Mouse (Mus musculus): ENCODE measurements around the gene Mrpl18. TPM values are rescaled to one million over a fixed set of nuclear protein-coding genes. Genes with fewer than 3 reads are reported as not detected.
"Not testable (repeated sequence)": the region's sequence is repeated elsewhere in the genome, so short reads cannot be mapped to it uniquely, and the experiment has no call there.

Gene Mrpl18
- total and polyA plus RNA-seq, 3 experiments: 202 to 257 TPM; not detected in 1

DNA sequence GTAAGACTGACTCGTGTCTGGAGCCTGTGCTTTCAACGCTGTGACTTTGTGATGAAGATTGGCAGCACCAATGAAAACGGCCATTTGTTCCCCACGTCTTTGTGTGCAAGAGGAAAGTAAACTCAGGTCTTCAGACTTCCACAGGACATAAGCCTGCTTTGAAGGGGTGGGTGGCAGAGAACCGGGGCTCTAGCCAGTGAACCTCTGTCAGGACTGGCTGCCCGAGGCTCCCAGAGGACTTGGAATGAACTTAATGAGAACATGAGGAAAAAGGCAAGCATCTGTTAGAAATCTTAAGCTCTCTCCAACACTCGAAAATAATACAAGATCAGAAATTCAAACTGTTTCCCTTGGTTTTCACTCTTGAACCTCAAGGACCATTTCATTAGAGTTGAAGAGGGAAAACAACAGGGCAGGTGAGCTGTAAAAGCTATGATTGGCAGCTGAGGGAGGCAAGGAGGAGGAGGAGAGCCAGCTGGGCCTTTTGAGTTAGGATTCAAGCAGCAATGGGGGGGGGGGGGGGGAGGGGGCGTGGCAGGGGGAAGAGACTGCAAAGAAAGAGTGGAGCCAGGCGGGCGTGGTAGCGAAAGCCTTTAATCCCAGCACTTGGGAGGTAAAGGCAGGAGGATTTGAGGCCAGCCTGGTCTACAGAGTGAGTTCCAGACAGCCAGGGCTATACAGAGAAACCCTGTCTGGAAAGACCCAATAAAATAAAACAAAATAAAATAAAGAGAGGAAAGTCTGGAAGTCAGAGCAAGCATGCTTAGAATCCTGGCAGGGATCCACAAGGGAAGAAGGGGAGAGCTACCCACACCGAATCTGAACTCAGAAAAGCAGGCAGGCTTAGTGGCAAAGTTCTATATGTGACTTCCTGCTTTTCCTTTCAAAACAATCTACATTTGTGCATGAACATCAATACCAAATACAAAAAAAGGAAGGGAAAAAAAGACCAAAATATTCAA lies 12.5 kb downstream of the Mrpl18 start:
- TF ChIP-seq MAX (IDR thresholded peaks at IDR 0.05; ENCODE audit: low read length) (no peak), RAD21 (IDR thresholded peaks at IDR 0.05; ENCODE audit: low read depth, low read length) (no peak), CTCF (IDR thresholded peaks at IDR 0.05 in 2 of 3, conservative IDR thresholded peaks at IDR 0.05 in 1 of 3; ENCODE audit: control insufficient read depth in 1 of 3, insufficient read depth in 1 of 3, low read depth in 2 of 3, low read length in 3 of 3, poor library complexity in 1 of 3, severe bottlenecking in 1 of 3) (no peak)
- no peak overlapping the region for H3K27ac ChIP-seq (ENCODE audit: control insufficient read depth, low read depth, low read length)
- no peaks in the 10 kb centered on the region for H3K9me3 ChIP-seq (replicated peaks; ENCODE audit: insufficient read depth, low read length)
- H3K79me2 ChIP-seq (ENCODE audit: control insufficient read depth, insufficient read depth, low read length, poor library complexity): no peaks in the 10 kb centered on the region
- no peaks in the 10 kb centered on the region for H3K27me3 ChIP-seq (ENCODE audit: control insufficient read depth in 1 of 2, insufficient read depth in 2 of 2, low read length in 2 of 2)
- no peak overlapping the region for H3K4me3 ChIP-seq (ENCODE audit: control insufficient read depth in 1 of 2, insufficient read depth in 1 of 2, low read depth in 2 of 2, low read length in 2 of 2)
- H3K36me3 ChIP-seq (ENCODE audit: control insufficient read depth in 1 of 2, insufficient read depth in 2 of 2, low read length in 2 of 2): no peaks in the 10 kb centered on the region
- H3K4me1 ChIP-seq (ENCODE audit: control insufficient read depth in 1 of 2, insufficient read depth in 2 of 2, low read length in 2 of 2): no peaks in the 10 kb centered on the region
- no peak for DNase-seq (ENCODE audit: low read depth, low spot score)
- H3K9ac ChIP-seq (ENCODE audit: control insufficient read depth, low read depth, low read length, poor library complexity, severe bottlenecking): no peak overlapping the region

DNA sequence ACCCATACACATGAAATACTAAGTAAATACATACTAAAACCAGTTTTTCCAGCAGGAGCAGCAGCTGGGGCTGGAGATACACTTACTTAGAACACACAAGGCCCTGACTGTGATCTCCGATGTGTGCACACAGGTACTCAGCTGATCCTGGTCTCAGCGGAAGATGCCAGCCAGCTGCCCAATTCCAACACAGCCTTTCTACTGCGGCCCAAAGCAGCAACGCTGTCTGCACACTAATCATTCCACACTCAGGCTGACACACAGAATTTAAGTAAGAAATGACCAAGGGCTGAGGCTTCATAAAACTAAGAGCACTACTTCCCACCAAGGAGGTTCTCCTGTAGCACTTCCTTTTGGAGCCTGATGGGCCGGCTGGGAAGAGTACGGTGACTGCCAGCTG lies 13.9 kb downstream of the Mrpl18 start:
- Histone ChIP-seq H3K27ac (ENCODE audit: control insufficient read depth, low read depth, low read length) (no peak overlapping the region), H3K9ac (ENCODE audit: control insufficient read depth, low read depth, low read length, poor library complexity, severe bottlenecking) (no peak overlapping the region), H3K36me3 (ENCODE audit: control insufficient read depth in 1 of 2, insufficient read depth in 2 of 2, low read length in 2 of 2) (no peaks in the 10 kb centered on the region), H3K79me2 (ENCODE audit: control insufficient read depth, insufficient read depth, low read length, poor library complexity) (no peaks in the 10 kb centered on the region), H3K4me3 (ENCODE audit: control insufficient read depth in 1 of 2, insufficient read depth in 1 of 2, low read depth in 2 of 2, low read length in 2 of 2) (no peak overlapping the region), H3K27me3 (ENCODE audit: control insufficient read depth in 1 of 2, insufficient read depth in 2 of 2, low read length in 2 of 2) (no peaks in the 10 kb centered on the region), H3K9me3 (replicated peaks; ENCODE audit: insufficient read depth, low read length) (no peaks in the 10 kb centered on the region), H3K4me1 (ENCODE audit: control insufficient read depth in 1 of 2, insufficient read depth in 2 of 2, low read length in 2 of 2) (no peaks in the 10 kb centered on the region)
- no peak for DNase-seq (ENCODE audit: low read depth, low spot score)
- TF ChIP-seq POLR2A (IDR thresholded peaks at IDR 0.05; ENCODE audit: control insufficient read depth in 1 of 2, insufficient read depth in 1 of 2, low read depth in 1 of 2, low read length in 2 of 2, poor library complexity in 1 of 2) (no peak), CTCF (IDR thresholded peaks at IDR 0.05 in 2 of 3, conservative IDR thresholded peaks at IDR 0.05 in 1 of 3; ENCODE audit: control insufficient read depth in 1 of 3, insufficient read depth in 1 of 3, low read depth in 2 of 3, low read length in 3 of 3, poor library complexity in 1 of 3, severe bottlenecking in 1 of 3) (no peak), ETS1 (IDR thresholded peaks at IDR 0.05; ENCODE audit: low read depth, low read length) (no peak), ELF1 (IDR thresholded peaks at IDR 0.05; ENCODE audit: low read depth, low read length) (no peak), JUND (IDR thresholded peaks at IDR 0.05; ENCODE audit: low read depth, low read length) (no peak), SMC3 (IDR thresholded peaks at IDR 0.05; ENCODE audit: low read depth, low read length) (no peak), POLR2AphosphoS2 (IDR thresholded peaks at IDR 0.05; ENCODE audit: low read length) (no peak), UBTF (IDR thresholded peaks at IDR 0.05; ENCODE audit: borderline replicate concordance, insufficient read depth, low read depth, low read length) (no peak), ZMIZ1 (IDR thresholded peaks at IDR 0.05; ENCODE audit: low read depth, low read length) (no peak), CHD2 (IDR thresholded peaks at IDR 0.05; ENCODE audit: low read length) (no peak), CHD1 (IDR thresholded peaks at IDR 0.05; ENCODE audit: low read depth, low read length) (no peak), TAL1 (IDR thresholded peaks at IDR 0.05; ENCODE audit: low read length) (no peak), BHLHE40 (IDR thresholded peaks at IDR 0.05; ENCODE audit: borderline replicate concordance, low read depth, low read length) (no peak), ZKSCAN1 (IDR thresholded peaks at IDR 0.05; ENCODE audit: low read depth, low read length) (no peak), MEF2A (IDR thresholded peaks at IDR 0.05; ENCODE audit: extremely low read depth, insufficient replicate concordance, low read depth, low read length, poor library complexity, severe bottlenecking) (no peak), RAD21 (IDR thresholded peaks at IDR 0.05; ENCODE audit: low read depth, low read length) (no peak), MAX (IDR thresholded peaks at IDR 0.05; ENCODE audit: low read length) (no peak), NRF1 (IDR thresholded peaks at IDR 0.05; ENCODE audit: insufficient read depth, low read depth, low read length, poor library complexity, severe bottlenecking) (no peak), USF2 (IDR thresholded peaks at IDR 0.05; ENCODE audit: borderline replicate concordance in 1 of 2, insufficient read depth in 1 of 2, low read depth in 1 of 2, low read length in 2 of 2) (no peak), E2F4 (IDR thresholded peaks at IDR 0.05; ENCODE audit: borderline replicate concordance, low read depth, low read length) (no peak)

DNA sequence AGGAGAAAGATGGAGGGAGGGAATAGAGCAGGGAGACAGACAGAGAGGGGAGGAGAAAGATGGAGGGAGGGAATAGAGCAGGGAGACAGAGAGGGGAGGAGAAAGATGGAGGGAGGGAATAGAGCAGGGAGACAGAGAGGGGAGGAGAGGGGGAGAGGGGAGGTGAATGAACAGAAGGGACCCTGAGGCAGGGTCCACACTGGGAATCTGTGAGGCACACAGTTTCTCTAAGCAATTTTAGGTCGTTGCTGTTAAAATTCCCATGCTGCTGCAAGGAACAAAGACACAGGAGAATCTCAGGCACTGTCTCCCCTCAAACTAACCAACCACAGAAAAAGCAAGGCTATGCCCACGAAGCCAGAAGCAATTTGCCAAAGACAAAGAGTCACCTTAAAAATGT lies 17.5 kb downstream of the Mrpl18 start:
- H3K27ac ChIP-seq (ENCODE audit: control insufficient read depth, low read depth, low read length); H3K4me3 ChIP-seq (ENCODE audit: control insufficient read depth in 1 of 2, insufficient read depth in 1 of 2, low read depth in 2 of 2, low read length in 2 of 2); H3K36me3 ChIP-seq (ENCODE audit: control insufficient read depth in 1 of 2, insufficient read depth in 2 of 2, low read length in 2 of 2); DNase-seq (ENCODE audit: low read depth, low spot score); H3K4me1 ChIP-seq (ENCODE audit: control insufficient read depth in 1 of 2, insufficient read depth in 2 of 2, low read length in 2 of 2); H3K9me3 ChIP-seq (replicated peaks; ENCODE audit: insufficient read depth, low read length); H3K27me3 ChIP-seq (ENCODE audit: control insufficient read depth in 1 of 2, insufficient read depth in 2 of 2, low read length in 2 of 2); H3K9ac ChIP-seq (ENCODE audit: control insufficient read depth, low read depth, low read length, poor library complexity, severe bottlenecking); H3K79me2 ChIP-seq (ENCODE audit: control insufficient read depth, insufficient read depth, low read length, poor library complexity): not testable (repeated sequence)

Data from MEL (cell line).